Comparison of ENCODE assay signal across 8 mouse cellular contexts in the genomic region with DNA sequence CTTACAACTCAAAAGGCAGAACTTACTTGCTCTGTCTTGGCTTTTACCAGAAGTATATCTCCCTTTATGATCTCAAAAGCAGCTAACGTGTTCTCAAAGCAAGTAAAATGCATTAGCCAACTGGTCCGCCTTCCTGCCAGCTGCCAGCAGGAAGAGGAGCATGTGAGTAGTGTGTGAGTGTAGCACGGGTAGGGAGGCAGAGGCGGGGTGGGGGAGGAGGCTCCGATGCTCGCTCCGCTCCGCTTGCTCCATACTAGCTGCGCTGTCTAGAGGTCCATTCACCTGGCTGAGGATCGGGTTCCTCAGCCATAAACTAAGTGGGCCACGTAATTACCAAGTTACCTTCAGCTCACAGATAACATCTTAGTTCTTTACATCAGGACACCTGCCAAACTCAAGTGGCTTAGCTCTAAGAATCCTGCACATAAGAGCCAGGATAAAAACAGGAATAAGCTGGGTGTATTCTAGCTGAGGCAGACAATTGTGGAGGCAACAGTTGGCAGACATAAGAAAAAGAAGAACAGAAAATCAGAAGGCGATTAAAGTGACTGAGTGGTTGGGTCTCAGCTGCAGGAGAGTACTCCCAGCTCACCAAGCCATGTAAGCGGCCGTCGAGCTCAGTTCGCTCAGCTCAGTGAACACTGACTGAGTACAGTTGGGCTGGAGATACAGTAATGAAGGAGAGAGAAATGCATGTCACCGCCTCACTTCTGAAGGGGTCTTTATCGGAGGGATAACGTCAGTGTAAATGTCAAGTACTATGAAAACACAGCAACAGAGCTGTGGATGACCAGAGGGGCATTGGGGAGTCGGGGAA.
DNase-seq lines count a peak whose midpoint lies in the region; ATAC-seq and TF ChIP-seq lines count a peak whose summit lies in the region.

No protein-coding gene starts in this region.

- no peak for DNase-seq in neural tube, embryonic 11.5 days (ENCODE audit: low spot score)
- no peak for DNase-seq in neural tube, embryonic 10.5 days (ENCODE audit: extremely low spot score, low spot score)
- DNase-seq in forebrain, embryonic 14.5 days (ENCODE audit: low spot score), result peak; percentile 64
- DNase-seq in kidney, adult 2 months, result peak; percentile 48
- peak; percentile 75 to 78 for DNase-seq in left cerebral cortex, postnatal 36 days (ENCODE audit: low spot score in 2 of 2)
- peak; percentile 66 to 77 for DNase-seq in right cerebral cortex, postnatal 10 days (ENCODE audit: low spot score in 2 of 2)
- DNase-seq in adrenal gland, adult (ENCODE audit: inconsistent age in 2 of 2, low spot score in 1 of 2), result no peak
- DNase-seq in adrenal gland, adult 2 months, result no peak

- peak; percentile 53; the same call in 1 of the 2 replicates for ATAC-seq in neural tube, embryonic 11.5 days (ENCODE audit: insufficient read depth, low FRiP score, low TSS enrichment)
- ATAC-seq in forebrain, embryonic 14.5 days, result peak; percentile 86

- no peaks in the 10 kb centered on the region for H3K36me3 ChIP-seq in neural tube, embryonic 11.5 days (ENCODE audit: control insufficient read depth, insufficient read depth, low read length)
- H3K36me3 ChIP-seq in forebrain, embryonic 14.5 days (ENCODE audit: control insufficient read depth, insufficient read depth, low read length), result peaks cover 6% of the 10 kb centered on the region; the same call in 1 of the 2 replicates
- no peaks in the 10 kb centered on the region for H3K36me3 ChIP-seq in kidney, adult 2 months (ENCODE audit: control insufficient read depth, insufficient read depth, low read length)

- 75% methylated on average over 20 of the region's 20 CpGs for WGBS in neural tube, embryonic 11.5 days
- 44% methylated on average over 20 of the region's 20 CpGs for WGBS in forebrain, embryonic 14.5 days
- 34% methylated on average over 20 of the region's 20 CpGs for WGBS in kidney, adult 2 months

- no peak for TF ChIP-seq POLR2A in kidney, adult 2 months (IDR thresholded peaks at IDR 0.05; ENCODE audit: low read depth, low read length)

- no peaks in the 10 kb centered on the region for H3K9me3 ChIP-seq in neural tube, embryonic 11.5 days (ENCODE audit: control insufficient read depth, low read length)
- H3K9me3 ChIP-seq in forebrain, embryonic 14.5 days (replicated peaks; ENCODE audit: control insufficient read depth, low read length), result no peaks in the 10 kb centered on the region

- H3K27me3 ChIP-seq in neural tube, embryonic 11.5 days (ENCODE audit: control insufficient read depth, insufficient read depth, low read length), result no peaks in the 10 kb centered on the region
- no peaks in the 10 kb centered on the region for H3K27me3 ChIP-seq in forebrain, embryonic 14.5 days (replicated peaks; ENCODE audit: control insufficient read depth, insufficient read depth, low read length)
- no peaks in the 10 kb centered on the region for H3K27me3 ChIP-seq in kidney, adult 2 months (replicated peaks; ENCODE audit: control insufficient read depth, insufficient read depth, low read length)

- no peak overlapping the region for H3K4me2 ChIP-seq in neural tube, embryonic 11.5 days (ENCODE audit: low read depth)
- peak overlapping the region; percentile 22; the same call in 1 of the 2 replicates for H3K4me2 ChIP-seq in forebrain, embryonic 14.5 days (ENCODE audit: low read length)

- H3K4me3 ChIP-seq in neural tube, embryonic 11.5 days (ENCODE audit: low read depth, low read length), result no peak overlapping the region
- H3K4me3 ChIP-seq in forebrain, embryonic 14.5 days (ENCODE audit: low read depth, low read length), result no peak overlapping the region
- H3K4me3 ChIP-seq in kidney, adult 2 months (ENCODE audit: insufficient read depth, low read depth, low read length), result no peak overlapping the region

- no peak overlapping the region for H3K9ac ChIP-seq in neural tube, embryonic 11.5 days (ENCODE audit: low read length)
- H3K9ac ChIP-seq in forebrain, embryonic 14.5 days (ENCODE audit: low read length), result no peak overlapping the region

- intact Hi-C loops in left cerebral cortex, postnatal 36 days (cut with DNase I), result loop anchor here (10.0 kb wide), 1 partner anchor 75 kb away; a partner anchor contains a TSS

- H3K4me1 ChIP-seq in neural tube, embryonic 11.5 days (ENCODE audit: control insufficient read depth, insufficient read depth, low read length), result no peaks in the 10 kb centered on the region
- peaks cover 6% of the 10 kb centered on the region for H3K4me1 ChIP-seq in forebrain, embryonic 14.5 days (ENCODE audit: control insufficient read depth, insufficient read depth, low read length)
- peaks cover 17% of the 10 kb centered on the region; the same call in 1 of the 2 replicates for H3K4me1 ChIP-seq in kidney, adult 2 months (ENCODE audit: control insufficient read depth, insufficient read depth, low read length)

- no peak for TF ChIP-seq CTCF in kidney, adult 2 months (conservative IDR thresholded peaks at IDR 0.05; ENCODE audit: insufficient read depth, insufficient read length, low read depth, low read length)

- no peak overlapping the region for H3K27ac ChIP-seq in neural tube, embryonic 11.5 days (ENCODE audit: low read depth, low read length)
- no peak overlapping the region for H3K27ac ChIP-seq in forebrain, embryonic 14.5 days (ENCODE audit: low read depth, low read length)
- H3K27ac ChIP-seq in kidney, adult 2 months (ENCODE audit: insufficient read depth, low read depth, low read length), result no peak overlapping the region

Comparison
In these comparisons a context has a peak if more than half of its experiments do, and no peak if none do; other contexts are left out.
1. DNase-seq: peak in forebrain, embryonic 14.5 days (single experiment), kidney, adult 2 months (single experiment), left cerebral cortex, postnatal 36 days (2 of 2) and right cerebral cortex, postnatal 10 days (2 of 2); none in neural tube, embryonic 11.5 days (single experiment), neural tube, embryonic 10.5 days (single experiment), adrenal gland, adult (0 of 2) and adrenal gland, adult 2 months (single experiment).